Mouse (Mus musculus) kidney, postnatal 4 days (tissue): Measurements from ENCODE around the gene Mtmr2.
A peak's percentile ranks its signal among the peaks of the same experiment; 100 is the strongest.

Experiments
- DNase-seq, 2 experiments: peaks; one replicate each; pipeline ENCODE4 v3.0.0; 2021; ENCODE audit warnings: mixed read lengths in 2 of 2

Gene Mtmr2

GRCm38 (mm10) chr9:13809937-13810336 is 61.7 kb downstream of the Mtmr2 start:
- peak; percentile 11 to 30 for DNase-seq

DNA sequence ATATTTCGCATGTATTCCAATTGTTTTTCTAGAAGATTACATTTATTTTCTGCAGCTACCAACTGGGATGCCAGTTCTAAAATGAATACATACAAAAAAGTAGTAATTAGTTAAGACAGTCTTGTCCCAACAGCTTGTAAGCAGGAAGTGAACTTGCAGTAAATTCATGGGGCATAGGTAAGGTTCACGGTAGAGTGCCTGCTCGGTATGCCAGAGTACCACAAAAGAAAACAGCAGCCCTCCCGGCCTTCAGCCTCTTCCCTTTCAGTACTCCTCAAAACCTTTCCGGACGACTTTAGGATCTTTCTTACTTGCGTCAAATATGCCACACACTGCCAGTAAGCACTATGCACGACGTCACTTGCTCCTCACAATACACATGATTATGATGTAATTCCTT is 70.2 kb downstream of the Mtmr2 start:
- peak in 1 of 2 experiments; percentile 28 for DNase-seq

- DNase-seq = no peak
These were observed 72.6 kb downstream of the Mtmr2 start for GRCm38 (mm10) chr9:13820774-13821173.

- DNase-seq = no peak
These were observed 77.7 kb downstream of the Mtmr2 start for GRCm38 (mm10) chr9:13825896-13826295.

- peak; percentile 74 to 85 for DNase-seq
These were observed 78.2 kb downstream of the Mtmr2 start for GRCm38 (mm10) chr9:13826391-13826805.

GRCm38 (mm10) chr9:13826832-13827405 is 78.7 kb downstream of the Mtmr2 start, which contains the start of gene Cep57:
Gene Cep57, minus strand, starts transcription at chr9:13827107.
- DNase-seq = peak; percentile 91 to 95

DNA sequence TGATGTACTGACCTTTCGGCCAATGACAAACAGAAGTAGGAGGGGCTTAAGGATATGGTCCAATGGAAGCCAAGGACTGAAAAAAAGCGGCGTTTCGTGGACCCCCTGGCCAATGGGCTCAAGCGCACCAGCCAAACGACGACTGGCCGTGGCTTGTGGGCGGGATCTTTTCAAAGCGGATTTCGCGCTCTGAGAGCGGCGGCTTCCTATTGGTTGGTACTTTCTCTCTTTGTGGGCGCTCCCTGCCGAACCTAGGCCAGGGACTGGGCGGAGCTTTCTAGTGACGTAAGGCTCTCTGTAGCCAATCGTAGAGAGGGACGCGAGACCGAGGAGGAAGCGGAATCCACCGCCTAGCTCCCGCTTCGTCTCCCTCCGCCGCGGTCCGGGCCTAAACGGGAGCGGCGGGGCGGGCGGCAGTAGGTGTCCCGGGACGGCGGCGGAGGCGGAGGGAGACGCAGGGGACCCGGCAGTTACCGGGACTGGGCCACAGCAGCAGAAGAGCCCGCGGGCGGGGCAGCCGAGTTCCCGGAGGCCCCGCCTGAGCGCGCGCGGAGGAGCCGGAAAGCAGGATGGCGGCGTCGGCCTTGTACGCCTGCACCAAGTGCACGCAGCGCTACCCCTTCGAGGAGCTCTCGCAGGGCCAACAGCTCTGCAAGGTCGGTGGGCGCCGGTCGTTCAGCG is 79.3 kb downstream of the Mtmr2 start, which contains the start of gene Fam76b:
Gene Fam76b (plus strand): TSS at position 311 of the 681 bp plus-strand sequence.
- peak; percentile 99 for DNase-seq

DNA sequence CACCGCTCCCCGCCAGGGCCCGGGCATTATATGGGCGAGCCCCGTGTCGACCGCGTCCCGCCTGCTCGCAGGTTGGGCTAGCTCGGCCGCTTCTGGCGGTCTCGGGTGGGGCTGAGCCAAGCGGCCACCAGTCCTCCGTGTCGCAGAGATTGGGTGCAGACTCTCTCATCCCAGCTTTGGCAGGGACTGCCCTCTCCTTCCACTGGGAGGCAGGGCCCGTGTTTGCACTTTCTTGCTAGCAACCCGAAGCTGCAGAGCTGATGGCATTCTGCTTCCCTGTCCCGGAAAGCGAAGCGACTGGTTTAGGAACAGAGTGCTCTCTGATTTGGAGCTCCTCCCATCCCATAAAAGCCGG is 79.9 kb downstream of the Mtmr2 start:
- DNase-seq = no peak

GRCm38 (mm10) chr9:13835256-13835655 is 87.0 kb downstream of the Mtmr2 start:
- no peak for DNase-seq

DNA sequence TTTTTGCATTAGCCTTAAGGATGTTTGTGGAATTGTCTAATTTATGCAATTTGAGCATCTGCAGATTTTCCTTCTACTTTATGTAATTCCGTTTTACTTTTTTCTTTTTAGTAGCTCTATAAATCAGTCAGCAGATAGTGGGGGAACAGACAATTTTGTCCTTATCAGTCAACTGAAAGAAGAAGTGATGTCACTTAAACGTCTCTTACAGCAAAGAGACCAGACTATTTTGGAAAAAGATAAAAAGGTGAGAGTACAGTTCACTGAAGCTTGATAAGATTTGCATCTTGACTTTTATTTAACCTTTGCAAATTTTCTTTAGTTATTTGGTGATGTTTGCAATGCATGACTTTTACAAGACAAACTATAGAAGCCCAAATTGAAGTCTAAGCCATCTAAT is 88.5 kb downstream of the Mtmr2 start:
- DNase-seq = no peak

DNA sequence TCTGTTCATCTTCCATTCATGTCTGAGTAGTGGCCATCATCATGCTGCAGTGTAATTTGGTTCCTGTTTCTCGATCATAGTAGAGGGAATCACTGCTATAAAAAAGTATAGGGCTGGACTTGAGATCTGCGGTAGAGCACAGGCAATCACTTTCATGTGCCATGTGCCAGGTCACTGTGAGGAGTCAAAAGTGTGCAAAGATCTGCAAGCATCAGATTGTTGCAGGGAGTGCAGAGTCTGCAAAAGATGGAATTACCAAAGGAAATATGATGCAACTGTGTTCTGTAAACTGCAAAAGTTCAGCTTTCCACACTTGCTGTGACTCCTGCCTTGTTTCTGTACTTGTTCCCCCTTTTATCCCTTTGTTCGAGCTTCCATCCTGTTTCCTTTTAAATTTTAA is 99.4 kb downstream of the Mtmr2 start:
- no peak for DNase-seq

DNA sequence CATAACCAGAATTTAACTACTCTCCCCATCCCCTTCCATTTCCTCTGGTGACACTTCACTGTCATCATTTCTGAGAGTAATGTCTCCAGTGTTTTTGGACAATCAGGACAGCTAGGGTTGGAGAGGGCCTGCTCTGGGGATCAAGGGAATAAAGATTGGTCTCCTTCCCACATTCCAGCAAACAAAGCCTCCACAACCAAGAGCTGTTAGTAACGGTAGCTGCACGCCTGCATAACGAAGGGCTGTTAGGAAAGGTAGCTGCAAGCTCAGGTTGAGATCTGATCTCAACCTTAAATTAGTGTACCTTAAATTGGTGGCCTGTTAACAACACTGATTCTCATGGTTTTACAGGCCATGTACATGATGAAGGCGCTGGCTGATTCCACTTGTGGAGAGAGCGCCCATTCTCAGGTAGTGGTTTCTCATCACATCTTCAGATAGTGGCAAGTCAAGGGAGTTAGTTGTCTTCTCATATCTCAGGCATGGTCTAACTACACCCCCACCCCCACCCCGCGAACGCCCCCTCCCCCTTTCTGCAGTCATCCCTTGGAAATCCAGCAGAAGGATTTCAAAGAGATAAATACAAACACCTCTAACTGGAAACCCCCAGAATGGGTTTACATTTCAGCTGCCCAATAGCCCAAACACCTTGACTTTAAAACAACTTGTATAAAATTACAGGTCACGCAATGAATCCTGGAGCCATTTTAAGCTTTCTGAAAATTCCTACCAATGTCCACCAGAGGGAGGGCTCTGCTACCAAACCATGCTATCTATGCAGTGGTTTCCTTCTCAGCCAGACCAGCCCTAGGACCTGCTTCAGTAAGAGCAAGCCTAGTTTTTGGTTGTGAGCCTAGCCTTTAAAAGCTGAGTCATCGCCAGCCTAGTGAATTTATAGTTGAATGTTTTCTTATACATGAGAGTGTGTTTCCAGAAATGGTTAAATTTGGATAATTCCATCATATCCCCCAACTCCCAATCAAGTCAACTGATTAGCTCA is 100.6 kb downstream of the Mtmr2 start:
- DNase-seq = peak; percentile 15 to 41

- DNase-seq = no peak
These were observed 105.7 kb downstream of the Mtmr2 start for GRCm38 (mm10) chr9:13853876-13854275.
